Mouse (Mus musculus): ENCODE results near the gene Gpr63. TPM values are rescaled to one million over a fixed set of nuclear protein-coding genes. Genes with fewer than 3 reads are reported as not detected.

The Gpr63 gene
- polyA plus RNA-seq, 1 experiment from 2014 or later, result not detected

Other genes starting within 250 kb of the Gpr63 start
- 0.13 and 0.14 TPM in 2 replicates for gene Klhl32, start 115.3 kb upstream of the Gpr63 start, polyA plus RNA-seq (2015; fragmentation: Nextera tagmentation; extraction: Ambion mirVana)
- 48.2 and 60.5 TPM in 2 replicates for gene Ndufaf4, start 68.3 kb upstream of the Gpr63 start, polyA plus RNA-seq (2015; fragmentation: Nextera tagmentation; extraction: Ambion mirVana)